Mouse (Mus musculus): ENCODE results near the gene Clcn5.
A peak's percentile ranks its signal among the peaks of the same experiment; 100 is the strongest.

Clcn5 gene

GRCm38 (mm10) chrX:7188311-7188807 lies 130.8 kb downstream of the Clcn5 start:
- DNase-seq, result peak; percentile 59 to 71

DNA sequence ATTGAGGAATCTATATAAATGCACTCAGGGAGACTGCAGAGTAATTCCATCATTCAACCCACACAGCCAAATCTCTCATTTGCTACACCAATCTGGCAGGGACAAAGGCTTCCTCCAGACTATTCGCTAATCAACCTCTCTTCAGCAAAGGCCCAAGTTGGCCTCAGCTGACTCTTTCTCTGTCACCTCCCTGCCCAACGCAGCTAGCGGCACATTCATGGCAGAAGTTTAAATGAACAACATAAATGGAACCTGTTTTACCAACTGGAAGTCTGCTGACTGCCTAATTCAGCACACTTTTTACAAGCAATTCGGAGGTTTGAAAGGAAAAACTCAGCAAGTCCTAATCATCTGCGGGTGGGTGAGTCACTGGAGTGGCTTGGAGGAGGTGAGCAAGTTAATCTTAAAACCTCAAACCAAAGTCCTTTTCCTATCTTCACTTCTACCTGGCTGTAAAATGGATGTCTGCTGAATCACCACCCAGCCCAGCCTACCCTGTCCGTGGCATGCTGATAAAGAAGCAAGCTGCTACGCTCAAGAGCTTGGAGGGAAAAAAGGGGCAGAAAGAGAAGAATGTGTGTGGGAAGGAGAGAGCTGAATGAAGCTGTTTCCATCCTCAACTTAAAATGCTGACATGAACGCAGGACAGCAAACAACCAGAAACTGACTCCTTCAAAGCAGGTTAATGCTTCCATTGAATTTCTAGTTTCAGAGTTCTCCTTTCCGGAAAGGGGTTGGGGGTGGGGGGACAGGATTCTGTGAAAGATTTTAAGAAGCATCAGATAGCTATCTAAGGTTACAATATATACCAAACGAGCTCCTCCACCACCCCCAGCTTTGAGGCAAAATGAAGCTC lies 131.5 kb downstream of the Clcn5 start:
- DNase-seq, result peak; percentile 4 to 15

DNA sequence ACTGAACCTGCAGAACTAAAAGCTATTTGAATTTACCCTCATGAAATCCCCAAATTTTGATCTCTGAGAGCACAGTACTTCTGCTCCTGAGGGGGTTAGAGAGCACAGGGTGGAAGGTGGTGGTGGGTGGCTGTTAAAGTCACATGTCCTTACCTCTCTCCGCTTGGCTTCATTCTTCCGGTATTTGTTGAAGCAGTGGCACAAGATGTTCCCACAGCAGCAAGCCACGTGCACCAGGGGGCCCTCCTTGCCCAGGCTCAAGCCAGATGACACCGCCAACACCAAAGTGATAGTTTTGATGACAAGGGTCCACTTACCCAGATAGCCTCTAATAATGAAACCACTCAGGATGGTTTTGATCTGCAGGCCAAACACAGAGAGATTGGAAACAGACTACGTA lies 149.0 kb downstream of the Clcn5 start:
- DNase-seq, result no peak

GRCm38 (mm10) chrX:7168799-7169198 lies 150.4 kb downstream of the Clcn5 start:
- DNase-seq, result no peak

- no peak for DNase-seq
Measured at GRCm38 (mm10) chrX:7157976-7158375, 161.2 kb downstream of the Clcn5 start.

DNA sequence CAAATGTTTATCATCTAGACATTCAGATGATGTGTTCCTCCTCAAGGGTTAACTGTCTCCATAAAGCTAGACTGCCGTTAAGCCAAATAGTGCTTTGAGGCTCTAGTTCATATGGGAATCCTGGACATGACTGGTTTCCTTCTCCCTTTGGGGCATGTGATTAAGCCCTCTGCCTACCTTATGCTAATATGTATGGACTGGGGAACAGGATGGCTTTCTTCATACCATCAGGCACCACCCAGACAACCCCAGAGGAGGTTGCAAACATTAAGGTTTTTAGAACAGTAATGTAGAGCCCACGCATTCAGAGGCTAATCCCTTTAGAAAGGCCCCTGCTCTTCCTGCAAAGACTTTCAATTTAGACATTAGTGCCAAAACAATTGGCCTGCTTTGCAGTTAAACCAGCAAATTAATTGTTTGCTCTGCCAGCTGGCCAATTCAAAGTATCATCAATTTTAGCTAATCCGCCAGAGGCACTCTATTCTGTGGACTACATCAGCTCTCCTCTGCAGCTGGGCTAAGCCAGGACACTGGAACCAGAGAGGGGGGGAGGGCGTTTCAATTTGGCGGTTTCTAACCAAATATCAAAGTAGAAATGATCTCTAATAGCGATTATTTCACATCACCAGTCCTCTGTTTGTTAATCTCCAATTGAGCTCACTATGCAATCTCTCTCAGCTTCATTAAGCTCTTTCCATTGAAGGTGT lies 163.0 kb downstream of the Clcn5 start:
- DNase-seq, result no peak

GRCm38 (mm10) chrX:7150129-7150528 lies 169.0 kb downstream of the Clcn5 start:
- no peak for DNase-seq

- DNase-seq, result no peak
Measured at GRCm38 (mm10) chrX:7146156-7146555, 173.0 kb downstream of the Clcn5 start.

- no peak for DNase-seq
Measured at GRCm38 (mm10) chrX:7121618-7122280, 197.4 kb downstream of the Clcn5 start.

- no peak for DNase-seq
Measured at GRCm38 (mm10) chrX:7114885-7115284, 204.3 kb downstream of the Clcn5 start.
